Mouse (Mus musculus) limb, embryonic 10.5 days (tissue): ENCODE results near the gene Ptk7. TPM values are rescaled to one million over a fixed set of nuclear protein-coding genes. Genes with fewer than 3 reads are reported as not detected.

ENCODE experiments used
- DNase-seq: peaks from one replicate; pipeline ENCODE4 v3.0.0-alpha.2; 2017; ENCODE audit warnings: low spot score
- H3K27ac ChIP-seq: fragments of 300-500 bp; sonication (generic); 2 replicates; pipeline ENCODE4 v1.5.1; 2016; ENCODE audit warnings: mild to moderate bottlenecking
- H3K27me3 ChIP-seq: fragments of 300-500 bp; sonication (generic); 2 replicates; pipeline ENCODE4 v1.6.1; 2016; ENCODE audit warnings: low read depth, mild to moderate bottlenecking; ENCODE audit not compliant: poor library complexity, severe bottlenecking
- H3K36me3 ChIP-seq: fragments of 300-500 bp; sonication (generic); 2 replicates; pipeline ENCODE4 v1.6.1; 2016; ENCODE audit warnings: mild to moderate bottlenecking, moderate library complexity
- H3K4me1 ChIP-seq: fragments of 300-500 bp; sonication (generic); 2 replicates; pipeline ENCODE4 v1.6.1; 2016
- H3K4me3 ChIP-seq: fragments of 300-500 bp; sonication (generic); 2 replicates; pipeline ENCODE4 v1.5.1; 2016; ENCODE audit warnings: mild to moderate bottlenecking, moderate library complexity
- H3K9me3 ChIP-seq: fragments of 300-500 bp; sonication (generic); replicated peaks from 2 replicates; pipeline ENCODE4 v1.6.1; 2016; ENCODE audit warnings: mild to moderate bottlenecking
- WGBS: fragments of 180-500 bp; shearing (Covaris S2); methylation state at CpG from one replicate; pipeline ENCODE4 v1.1.7; 2016; 5-methylcytosine and 5-hydroxymethylcytosine counted together
- polyA plus RNA-seq: library from polyadenylated mRNA; unstranded; fragments of >200 nt; fragmentation: Nextera tagmentation; extraction: Ambion mirVana; gene quantifications from 2 replicates; pipeline ENCODE4 v1.2.1, GENCODE M21; 2016

Gene Ptk7
- polyA plus RNA-seq, 1 experiment from 2014 or later, result 142 TPM

GRCm38 (mm10) chr17:46612820-46613219, 16.5 kb downstream of the Ptk7 start:
- Histone ChIP-seq H3K4me1 (peaks cover 84% of the 10 kb centered on the region), H3K27ac (peak overlapping the region; percentile 78), H3K9me3 (no peaks in the 10 kb centered on the region), H3K27me3 (no peaks in the 10 kb centered on the region), H3K4me3 (peak overlapping the region; percentile 21), H3K36me3 (peaks cover 30% of the 10 kb centered on the region)
- DNase-seq, result no peak
- 29% methylated on average over 4 of the region's 4 CpGs for WGBS

GRCm38 (mm10) chr17:46612189-46612588, 17.1 kb downstream of the Ptk7 start:
- WGBS, result 52% methylated on average over 2 of the region's 2 CpGs
- peaks cover 78% of the 10 kb centered on the region for H3K4me1 ChIP-seq
- H3K27ac ChIP-seq, result peak overlapping the region; percentile 78

GRCm38 (mm10) chr17:46611316-46611715, 18.0 kb downstream of the Ptk7 start:
- H3K9me3 ChIP-seq, result no peaks in the 10 kb centered on the region
- peaks cover 69% of the 10 kb centered on the region for H3K4me1 ChIP-seq
- peaks cover 32% of the 10 kb centered on the region for H3K36me3 ChIP-seq
- no peaks in the 10 kb centered on the region for H3K27me3 ChIP-seq
- no peak overlapping the region for H3K4me3 ChIP-seq
- 91% methylated on average over 6 of the region's 6 CpGs for WGBS
- 0 out of 2 replicates have a peak overlapping the region, but pooled peaks have one; percentile 78 for H3K27ac ChIP-seq
- no peak for DNase-seq

More at GRCm38 (mm10) chr17:46612189-46612588, 17.1 kb downstream of the Ptk7 start:
- Histone ChIP-seq H3K9me3 (no peaks in the 10 kb centered on the region), H3K27me3 (no peaks in the 10 kb centered on the region), H3K4me3 (no peak overlapping the region), H3K36me3 (peaks cover 32% of the 10 kb centered on the region)
- no peak for DNase-seq

GRCm38 (mm10) chr17:46609721-46610514, 19.4 kb downstream of the Ptk7 start:
- peaks cover 27% of the 10 kb centered on the region for H3K36me3 ChIP-seq
- DNase-seq, result no peak
- H3K9me3 ChIP-seq, result no peaks in the 10 kb centered on the region
- H3K27me3 ChIP-seq, result no peaks in the 10 kb centered on the region
- H3K27ac ChIP-seq, result peak overlapping the region; percentile 57; the same call in 1 of the 2 replicates
- 67% methylated on average over 15 of the region's 15 CpGs for WGBS
- H3K4me3 ChIP-seq, result no peak overlapping the region
- H3K4me1 ChIP-seq, result peaks cover 65% of the 10 kb centered on the region

- 88% methylated on average over 12 of the region's 12 CpGs for WGBS
- no peak for DNase-seq
- Histone ChIP-seq H3K4me1 (peaks cover 43% of the 10 kb centered on the region), H3K36me3 (peaks cover 38% of the 10 kb centered on the region), H3K27ac (no peak overlapping the region), H3K4me3 (no peak overlapping the region), H3K9me3 (no peaks in the 10 kb centered on the region), H3K27me3 (no peaks in the 10 kb centered on the region)
These were observed 23.3 kb downstream of the Ptk7 start for GRCm38 (mm10) chr17:46605987-46606386.

- H3K27ac ChIP-seq, result no peak overlapping the region
- WGBS, result 79% methylated on average over 5 of the region's 5 CpGs
These were observed 24.2 kb downstream of the Ptk7 start for GRCm38 (mm10) chr17:46605126-46605525.

GRCm38 (mm10) chr17:46603229-46603628, 26.1 kb downstream of the Ptk7 start:
- 95% methylated on average over 4 of the region's 4 CpGs for WGBS
- Histone ChIP-seq H3K36me3 (peaks cover 31% of the 10 kb centered on the region), H3K4me3 (no peak overlapping the region), H3K27ac (no peak overlapping the region), H3K27me3 (no peaks in the 10 kb centered on the region), H3K4me1 (peaks cover 25% of the 10 kb centered on the region), H3K9me3 (no peaks in the 10 kb centered on the region)
- no peak for DNase-seq

More at GRCm38 (mm10) chr17:46605126-46605525, 24.2 kb downstream of the Ptk7 start:
- no peak for DNase-seq
- Histone ChIP-seq H3K4me1 (peaks cover 34% of the 10 kb centered on the region), H3K36me3 (peaks cover 34% of the 10 kb centered on the region), H3K9me3 (no peaks in the 10 kb centered on the region), H3K27me3 (no peaks in the 10 kb centered on the region), H3K4me3 (no peak overlapping the region)

- 79% methylated on average over 9 of the region's 9 CpGs for WGBS
- H3K27me3 ChIP-seq, result no peaks in the 10 kb centered on the region
- H3K4me3 ChIP-seq, result no peak overlapping the region
- 0 out of 2 replicates have a peak overlapping the region, but pooled peaks have one; percentile 3 for H3K27ac ChIP-seq
- H3K36me3 ChIP-seq, result peaks cover 37% of the 10 kb centered on the region
- peaks cover 25% of the 10 kb centered on the region for H3K4me1 ChIP-seq
- DNase-seq, result no peak
- no peaks in the 10 kb centered on the region for H3K9me3 ChIP-seq
These were observed 27.1 kb downstream of the Ptk7 start for GRCm38 (mm10) chr17:46602212-46602611.

GRCm38 (mm10) chr17:46600569-46600968, 28.7 kb downstream of the Ptk7 start:
- H3K4me3 ChIP-seq, result no peak overlapping the region
- H3K27ac ChIP-seq, result no peak overlapping the region
- 93% methylated on average over 2 of the region's 2 CpGs for WGBS
- no peaks in the 10 kb centered on the region for H3K27me3 ChIP-seq
- DNase-seq, result no peak
- peaks cover 46% of the 10 kb centered on the region for H3K36me3 ChIP-seq
- no peaks in the 10 kb centered on the region for H3K9me3 ChIP-seq
- H3K4me1 ChIP-seq, result peaks cover 24% of the 10 kb centered on the region

GRCm38 (mm10) chr17:46598963-46599362, 30.3 kb downstream of the Ptk7 start:
- peaks cover 25% of the 10 kb centered on the region for H3K4me1 ChIP-seq
- peaks cover 49% of the 10 kb centered on the region for H3K36me3 ChIP-seq
- H3K27ac ChIP-seq, result no peak overlapping the region
- 89% methylated on average over 4 of the region's 4 CpGs for WGBS
- DNase-seq, result no peak
- no peaks in the 10 kb centered on the region for H3K9me3 ChIP-seq
- no peak overlapping the region for H3K4me3 ChIP-seq
- H3K27me3 ChIP-seq, result no peaks in the 10 kb centered on the region

- no peaks in the 10 kb centered on the region for H3K9me3 ChIP-seq
- no peaks in the 10 kb centered on the region for H3K27me3 ChIP-seq
- no peak for DNase-seq
- H3K4me1 ChIP-seq, result peaks cover 25% of the 10 kb centered on the region
- no peak overlapping the region for H3K4me3 ChIP-seq
- H3K27ac ChIP-seq, result no peak overlapping the region
- 94% methylated on average over 11 of the region's 11 CpGs for WGBS
- peaks cover 51% of the 10 kb centered on the region for H3K36me3 ChIP-seq
These were observed 31.3 kb downstream of the Ptk7 start for GRCm38 (mm10) chr17:46597956-46598355.

- DNase-seq, result no peak
- Histone ChIP-seq H3K36me3 (peaks cover 53% of the 10 kb centered on the region), H3K4me1 (peaks cover 15% of the 10 kb centered on the region), H3K27me3 (no peaks in the 10 kb centered on the region), H3K27ac (peak overlapping the region; percentile 70), H3K9me3 (no peaks in the 10 kb centered on the region), H3K4me3 (0 out of 2 replicates have a peak overlapping the region, but pooled peaks have one; percentile 0)
- 83% methylated on average over 6 of the region's 6 CpGs for WGBS
These were observed 34.0 kb downstream of the Ptk7 start for GRCm38 (mm10) chr17:46595336-46595735.

GRCm38 (mm10) chr17:46594606-46595005, 34.7 kb downstream of the Ptk7 start:
- Histone ChIP-seq H3K36me3 (peaks cover 60% of the 10 kb centered on the region), H3K4me1 (peaks cover 15% of the 10 kb centered on the region), H3K27ac (peak overlapping the region; percentile 70; the same call in 1 of the 2 replicates), H3K27me3 (no peaks in the 10 kb centered on the region), H3K9me3 (no peaks in the 10 kb centered on the region), H3K4me3 (peak overlapping the region; percentile 0; the same call in 1 of the 2 replicates)
- 12% methylated on average over 9 of the region's 9 CpGs for WGBS
- DNase-seq, result peak; percentile 48
